Mouse (Mus musculus) hindbrain, embryonic 16.5 days (tissue): Measurements from ENCODE around the gene Olfr1511. TPM values are rescaled to one million over a fixed set of nuclear protein-coding genes. Genes with fewer than 3 reads are reported as not detected.
"Not testable (repeated sequence)": the region's sequence is repeated elsewhere in the genome, so short reads cannot be mapped to it uniquely, and the experiment has no call there.

Source experiments
- ATAC-seq: fragments of 200-750 bp; cut with Nextera tagmentation; 2 replicates; pipeline ENCODE4 v1.8.0; 2017; ENCODE audit warnings: moderate TSS enrichment, moderate library complexity
- H3K27ac ChIP-seq: fragments of 300-500 bp; sonication (generic); 2 replicates; pipeline ENCODE4 v1.5.1; 2014; ENCODE audit warnings: low read depth, mild to moderate bottlenecking, control low read depth, low read length, moderate library complexity
- H3K27me3 ChIP-seq: fragments of 300-500 bp; sonication (generic); replicated peaks from 2 replicates; pipeline ENCODE4 v1.6.1; 2014; ENCODE audit warnings: low read length; ENCODE audit not compliant: control insufficient read depth, insufficient read depth
- H3K36me3 ChIP-seq: fragments of 300-500 bp; sonication (generic); 2 replicates; pipeline ENCODE4 v1.6.1; 2014; ENCODE audit warnings: mild to moderate bottlenecking, low read length, moderate library complexity, mixed read lengths; ENCODE audit not compliant: control insufficient read depth, insufficient read depth
- H3K4me1 ChIP-seq: fragments of 300-500 bp; sonication (generic); 2 replicates; pipeline ENCODE4 v1.6.1; 2014; ENCODE audit warnings: low read depth, low read length; ENCODE audit not compliant: control insufficient read depth, insufficient read depth
- H3K4me2 ChIP-seq: fragments of 300-500 bp; sonication (generic); 2 replicates; pipeline ENCODE4 v1.6.1; 2014; ENCODE audit warnings: mild to moderate bottlenecking, low read length, control low read depth, moderate library complexity
- H3K4me3 ChIP-seq: fragments of 300-500 bp; sonication (generic); 2 replicates; pipeline ENCODE4 v1.5.1; 2014; ENCODE audit warnings: mild to moderate bottlenecking, low read length, control low read depth, moderate library complexity
- H3K9ac ChIP-seq: fragments of 300-500 bp; sonication (generic); 2 replicates; pipeline ENCODE4 v1.6.1; 2014; ENCODE audit warnings: low read depth, mild to moderate bottlenecking, control low read depth, low read length, moderate library complexity
- H3K9me3 ChIP-seq: fragments of 300-500 bp; sonication (generic); 2 replicates; pipeline ENCODE4 v1.6.1; 2014; ENCODE audit warnings: mild to moderate bottlenecking, low read length, moderate library complexity; ENCODE audit not compliant: control insufficient read depth
- WGBS: fragments of 180-500 bp; shearing (Covaris S2); extraction: QIAGEN DNeasy Blood & Tissue Kit; methylation state at CpG from one replicate; pipeline ENCODE4 v1.1.7; 2014; 5-methylcytosine and 5-hydroxymethylcytosine counted together
- polyA plus RNA-seq: library from polyadenylated mRNA; unstranded; fragments of >200 nt; fragmentation: Nextera tagmentation; extraction: Ambion mirVana; gene quantifications from 2 replicates; pipeline ENCODE4 v1.2.1, GENCODE M21; 2015

The Olfr1511 gene
- 0.14 TPM in 1 of 2 replicates, not detected in the other for polyA plus RNA-seq

DNA sequence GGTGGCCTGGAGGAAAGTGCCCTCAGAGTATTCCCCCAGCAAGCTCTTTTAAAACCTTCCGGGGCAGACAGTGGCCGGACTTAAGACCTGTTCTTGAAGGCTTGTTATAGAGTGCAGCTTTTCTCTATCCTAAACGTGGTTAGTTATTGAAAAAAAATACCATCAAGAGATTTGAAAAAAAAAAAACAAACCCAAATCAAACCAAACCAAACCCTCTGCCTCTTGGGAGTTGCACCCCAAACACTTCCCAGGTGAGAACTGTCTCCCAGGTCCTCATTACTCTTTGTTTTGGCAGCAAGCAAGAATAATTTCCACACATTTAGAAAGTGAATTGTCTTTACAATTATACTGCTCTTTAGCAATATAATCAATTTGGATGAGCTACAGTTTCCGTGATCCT, at the start of gene Olfr1511:
Gene Olfr1511, minus strand, starts transcription at position 101 of the 400 bp plus-strand sequence.
- Histone ChIP-seq H3K9me3 (no peaks in the 10 kb centered on the region), H3K4me1 (no peaks in the 10 kb centered on the region), H3K27me3 (no peaks in the 10 kb centered on the region), H3K9ac (no peak within 1 kb of the TSS), H3K4me3 (no peak within 1 kb of the TSS), H3K27ac (no peak within 1 kb of the TSS), H3K4me2 (no peak within 1 kb of the TSS), H3K36me3 (no peaks in the 10 kb centered on the region)
- WGBS: 85% methylated on average over 4 of the region's 4 CpGs
- no peak for ATAC-seq

DNA sequence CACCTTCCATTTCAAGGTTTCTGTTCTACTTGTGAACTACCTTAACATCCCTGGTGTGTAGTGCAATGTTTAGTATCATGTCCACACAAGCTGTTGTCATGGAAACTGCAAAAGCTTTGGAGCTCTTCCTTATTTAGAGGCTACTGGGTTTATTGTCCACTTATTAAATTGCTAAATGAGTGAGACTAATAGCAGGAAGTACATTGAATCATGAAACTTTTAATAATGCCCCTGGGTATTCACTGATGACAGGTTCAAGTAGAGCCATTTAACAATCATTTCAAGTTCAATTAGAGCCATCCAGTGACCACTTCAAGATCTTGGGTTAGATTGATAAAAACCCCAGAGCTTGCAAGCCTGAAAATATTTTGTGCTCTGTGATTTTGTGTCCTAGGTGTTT, 45.5 kb upstream of the Olfr1511 start, which contains the start of gene Olfr1509:
Gene Olfr1509, plus strand, starts transcription at position 301 of the 400 bp plus-strand sequence.
- no peak within 1 kb of the TSS for H3K27ac ChIP-seq
- H3K4me1 ChIP-seq: no peaks in the 10 kb centered on the region
- H3K4me3 ChIP-seq: no peak within 1 kb of the TSS
- H3K9ac ChIP-seq: no peak within 1 kb of the TSS
- H3K9me3 ChIP-seq: no peaks in the 10 kb centered on the region
- ATAC-seq: no peak
- H3K4me2 ChIP-seq: no peak within 1 kb of the TSS
- H3K27me3 ChIP-seq: no peaks in the 10 kb centered on the region
- no peaks in the 10 kb centered on the region for H3K36me3 ChIP-seq

DNA sequence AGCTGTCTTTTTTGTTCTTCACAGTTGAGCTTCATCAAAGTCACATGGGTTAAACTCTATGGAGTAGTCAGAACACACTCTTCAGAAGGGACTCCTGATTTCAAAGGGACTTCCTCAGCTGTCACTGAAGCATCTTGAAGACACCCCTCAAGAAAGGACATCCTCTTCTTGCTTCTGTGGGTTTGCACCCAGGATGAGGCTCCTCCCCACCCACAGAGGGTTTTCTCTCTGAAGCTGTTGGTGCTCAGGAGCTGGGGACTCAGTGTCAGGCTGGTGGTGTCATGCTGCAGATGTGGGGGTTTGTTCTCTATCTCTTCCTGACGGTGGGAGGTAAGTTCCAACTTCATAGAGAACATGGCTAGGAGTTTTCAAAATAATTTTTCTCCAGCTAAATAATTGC, 30.5 kb upstream of the Olfr1511 start:
- H3K9me3 ChIP-seq: no peaks in the 10 kb centered on the region
- 88% methylated on average over 1 of the region's 1 CpGs for WGBS
- H3K4me3 ChIP-seq: no peak overlapping the region
- no peaks in the 10 kb centered on the region for H3K36me3 ChIP-seq
- H3K27ac ChIP-seq: no peak overlapping the region
- H3K4me1 ChIP-seq: no peaks in the 10 kb centered on the region
- H3K9ac ChIP-seq: no peak overlapping the region
- no peaks in the 10 kb centered on the region for H3K27me3 ChIP-seq
- ATAC-seq: no peak
- no peak overlapping the region for H3K4me2 ChIP-seq

DNA sequence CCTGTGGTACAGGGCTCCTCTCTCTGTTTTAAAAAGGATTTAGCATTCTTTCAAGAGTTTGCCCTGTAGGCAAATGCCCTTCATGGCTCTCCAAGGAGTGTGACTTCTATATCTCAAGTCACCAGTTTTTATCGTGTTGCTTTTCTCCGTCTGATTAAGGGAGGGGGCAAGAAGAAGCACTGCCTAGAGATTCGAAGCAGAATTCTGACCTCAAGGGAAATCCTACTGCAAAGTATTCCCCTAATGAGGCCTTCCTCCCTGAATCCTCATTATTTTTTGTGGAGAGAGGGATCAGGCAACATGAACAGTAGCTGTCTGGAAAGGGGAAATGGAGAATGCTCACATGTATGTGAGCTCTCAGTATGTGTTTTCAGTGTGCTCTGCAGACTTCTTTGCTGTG, 17.1 kb upstream of the Olfr1511 start, which contains the start of gene Olfr1510:
Gene Olfr1510, minus strand, starts transcription at position 101 of the 400 bp plus-strand sequence.
- H3K4me3 ChIP-seq: no peak within 1 kb of the TSS
- WGBS: 92% methylated on average over 3 of the region's 3 CpGs
- no peak within 1 kb of the TSS for H3K4me2 ChIP-seq
- no peaks in the 10 kb centered on the region for H3K36me3 ChIP-seq
- ATAC-seq: no peak
- H3K27me3 ChIP-seq: no peaks in the 10 kb centered on the region
- H3K9ac ChIP-seq: no peak within 1 kb of the TSS
- no peaks in the 10 kb centered on the region for H3K9me3 ChIP-seq
- H3K27ac ChIP-seq: no peak within 1 kb of the TSS
- no peaks in the 10 kb centered on the region for H3K4me1 ChIP-seq

DNA sequence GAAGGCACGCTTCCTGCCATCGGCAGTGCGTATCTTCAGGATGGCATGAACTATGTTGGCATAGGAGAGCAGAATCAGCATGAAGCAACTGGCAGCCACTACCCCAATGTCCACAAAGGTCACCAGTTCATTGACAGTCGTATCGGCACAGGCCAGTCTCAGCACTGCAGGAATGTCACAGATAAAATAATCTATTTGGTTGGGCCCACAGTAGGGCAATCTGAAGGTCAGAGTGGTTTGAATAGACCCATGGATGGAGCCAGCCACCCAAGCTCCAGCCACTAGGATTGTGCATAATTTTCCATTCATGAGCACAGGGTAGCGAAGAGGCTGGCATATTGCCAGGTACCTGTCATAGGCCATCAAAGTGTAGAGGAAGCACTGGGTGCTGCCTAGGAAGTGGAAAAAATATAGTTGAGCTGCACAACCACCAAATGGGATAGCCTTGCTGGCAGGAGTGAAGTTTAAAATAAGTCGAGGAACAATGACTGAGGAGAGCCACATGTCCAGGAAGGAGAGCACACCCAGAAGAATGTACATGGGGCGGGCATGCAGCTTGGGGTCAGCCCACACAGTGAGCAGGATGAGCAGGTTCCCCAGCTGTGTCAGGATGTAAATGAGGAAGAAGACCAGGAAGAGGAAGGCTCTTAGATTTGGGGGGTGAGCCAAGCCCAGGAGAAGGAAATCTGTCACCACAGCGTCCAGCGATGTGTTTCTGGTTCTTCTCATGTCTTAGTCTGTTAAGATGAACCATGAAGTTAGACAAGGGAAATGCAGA, 13.2 kb upstream of the Olfr1511 start:
- H3K4me3 ChIP-seq, H3K27ac ChIP-seq, H3K4me2 ChIP-seq, ATAC-seq, H3K9ac ChIP-seq, H3K27me3 ChIP-seq, H3K4me1 ChIP-seq, H3K9me3 ChIP-seq, H3K36me3 ChIP-seq: not testable (repeated sequence)
- WGBS: 85% methylated on average over 7 of the region's 10 CpGs

DNA sequence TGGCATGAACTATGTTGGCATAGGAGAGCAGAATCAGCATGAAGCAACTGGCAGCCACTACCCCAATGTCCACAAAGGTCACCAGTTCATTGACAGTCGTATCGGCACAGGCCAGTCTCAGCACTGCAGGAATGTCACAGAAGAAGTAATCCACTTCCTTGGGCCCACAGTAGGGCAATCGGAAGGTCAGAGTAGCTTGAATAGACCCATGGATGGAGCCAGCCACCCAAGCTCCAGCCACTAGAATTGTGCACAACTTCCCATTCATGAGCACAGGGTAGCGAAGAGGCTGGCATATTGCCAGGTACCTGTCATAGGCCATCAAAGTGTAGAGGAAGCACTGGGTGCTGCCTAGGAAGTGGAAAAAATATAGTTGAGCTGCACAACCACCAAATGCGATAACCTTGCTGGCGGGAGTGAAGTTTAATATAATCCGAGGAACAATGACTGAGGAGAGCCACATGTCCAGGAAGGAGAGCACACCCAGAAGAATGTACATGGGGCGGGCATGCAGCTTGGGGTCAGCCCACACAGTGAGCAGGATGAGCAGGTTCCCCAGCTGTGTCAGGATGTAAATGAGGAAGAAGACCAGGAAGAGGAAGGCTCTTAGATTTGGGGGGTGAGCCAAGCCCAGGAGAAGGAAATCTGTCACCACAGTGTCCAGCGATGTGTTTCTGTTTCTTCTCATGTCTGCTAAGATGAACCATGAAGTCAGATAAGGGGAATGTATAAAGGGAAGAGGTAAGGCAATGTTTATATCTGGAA, 6.9 kb downstream of the Olfr1511 start:
- WGBS: 85% methylated on average over 8 of the region's 9 CpGs
- not testable (repeated sequence) for H3K27ac ChIP-seq, H3K4me2 ChIP-seq, H3K27me3 ChIP-seq, H3K4me1 ChIP-seq, H3K9ac ChIP-seq, H3K4me3 ChIP-seq, H3K36me3 ChIP-seq, ATAC-seq, H3K9me3 ChIP-seq

DNA sequence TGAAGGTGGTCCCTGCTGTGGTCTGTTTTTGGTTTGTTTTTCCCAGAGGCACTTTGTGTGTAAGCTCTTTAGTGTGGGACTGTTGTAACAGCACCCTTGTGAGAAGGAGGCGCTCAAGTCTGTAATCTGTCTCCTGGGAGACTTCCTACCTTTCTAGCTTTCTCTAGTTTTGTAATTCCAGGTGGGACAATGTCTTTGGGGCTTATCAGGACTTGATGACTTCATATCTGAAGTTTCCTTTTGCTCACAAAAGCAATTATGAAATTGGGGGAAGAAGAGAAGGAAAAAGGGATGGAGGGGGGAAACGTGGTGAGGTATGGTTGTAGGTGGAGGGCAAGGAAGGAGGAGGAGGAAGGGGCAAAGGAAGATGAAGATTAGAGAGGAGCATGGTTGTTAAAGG, 18.1 kb downstream of the Olfr1511 start, which contains the start of gene Olfr1512:
Gene Olfr1512, minus strand, starts transcription at position 101 of the 400 bp plus-strand sequence.
- ATAC-seq: no peak
- no peak within 1 kb of the TSS for H3K27ac ChIP-seq
- H3K27me3 ChIP-seq: no peaks in the 10 kb centered on the region
- no peaks in the 10 kb centered on the region for H3K36me3 ChIP-seq
- no peak within 1 kb of the TSS for H3K4me3 ChIP-seq
- H3K4me1 ChIP-seq: no peaks in the 10 kb centered on the region
- no peak within 1 kb of the TSS for H3K9ac ChIP-seq
- no peak within 1 kb of the TSS for H3K4me2 ChIP-seq
- 78% methylated on average over 2 of the region's 2 CpGs for WGBS
- no peaks in the 10 kb centered on the region for H3K9me3 ChIP-seq

DNA sequence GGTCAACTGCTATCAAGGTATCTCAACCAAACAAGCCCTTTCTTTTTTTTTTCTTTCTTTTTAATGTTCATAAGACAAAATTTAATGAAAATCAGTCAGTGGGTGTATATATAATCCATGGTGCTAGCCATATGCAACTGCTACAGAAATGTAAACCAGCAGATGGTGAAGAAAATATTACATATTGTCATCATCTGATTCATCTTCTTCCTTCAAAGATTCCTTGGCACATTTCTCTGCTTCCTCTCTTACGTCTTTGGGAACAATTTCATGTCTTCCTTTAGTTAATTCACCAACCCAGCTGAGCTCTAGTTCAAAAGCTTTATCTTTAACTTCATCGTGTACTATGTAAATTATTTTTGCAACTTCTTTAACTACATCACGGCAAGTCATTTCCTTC, 28.4 kb downstream of the Olfr1511 start:
- no peak for ATAC-seq
- Histone ChIP-seq H3K27me3 (no peaks in the 10 kb centered on the region), H3K36me3 (no peaks in the 10 kb centered on the region), H3K9ac (no peak overlapping the region), H3K4me1 (no peaks in the 10 kb centered on the region), H3K27ac (no peak overlapping the region), H3K4me3 (no peak overlapping the region), H3K4me2 (no peak overlapping the region), H3K9me3 (no peaks in the 10 kb centered on the region)
- 90% methylated on average over 3 of the region's 3 CpGs for WGBS

DNA sequence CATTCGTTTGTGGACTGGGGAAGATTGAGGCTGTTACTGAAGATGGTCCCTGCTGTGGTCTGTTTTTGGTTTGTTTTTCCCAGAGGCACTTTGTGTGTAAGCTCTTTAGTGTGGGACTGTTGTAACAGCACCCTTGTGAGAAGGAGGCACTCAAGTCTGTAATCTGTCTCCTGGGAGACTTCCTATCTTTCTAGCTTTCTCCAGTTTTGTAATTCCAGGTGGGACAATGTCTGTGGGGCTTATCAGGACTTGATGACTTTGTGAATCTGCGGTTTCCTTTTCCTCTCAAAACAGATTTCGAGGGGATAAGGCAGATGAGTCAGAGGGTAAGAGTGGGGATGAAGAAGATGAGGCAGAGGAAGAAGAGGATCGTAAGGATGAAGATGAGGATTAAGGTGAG, 40.9 kb downstream of the Olfr1511 start, which contains the start of gene Olfr1513:
Gene Olfr1513, minus strand, starts transcription at position 101 of the 400 bp plus-strand sequence.
- Histone ChIP-seq H3K27ac (no peak within 1 kb of the TSS), H3K4me2 (no peak within 1 kb of the TSS), H3K4me3 (no peak within 1 kb of the TSS), H3K27me3 (no peaks in the 10 kb centered on the region), H3K9me3 (no peaks in the 10 kb centered on the region), H3K4me1 (no peaks in the 10 kb centered on the region), H3K36me3 (no peaks in the 10 kb centered on the region), H3K9ac (no peak within 1 kb of the TSS)
- 82% methylated on average over 4 of the region's 4 CpGs for WGBS
- ATAC-seq: no peak
